Mouse (Mus musculus) stomach, postnatal 0 days (tissue): ENCODE results near the gene Bach2.

ENCODE experiments used
- CTCF ChIP-seq: IDR thresholded peaks from 2 replicates; pipeline ENCODE4 v1.5.1; 2016; ENCODE audit warnings: antibody characterized with exemption, low read depth, mild to moderate bottlenecking, moderate library complexity
- EP300 ChIP-seq: optimal IDR thresholded peaks from 2 replicates; pipeline ENCODE3; 2016; ENCODE audit warnings: antibody characterized with exemption

DNA sequence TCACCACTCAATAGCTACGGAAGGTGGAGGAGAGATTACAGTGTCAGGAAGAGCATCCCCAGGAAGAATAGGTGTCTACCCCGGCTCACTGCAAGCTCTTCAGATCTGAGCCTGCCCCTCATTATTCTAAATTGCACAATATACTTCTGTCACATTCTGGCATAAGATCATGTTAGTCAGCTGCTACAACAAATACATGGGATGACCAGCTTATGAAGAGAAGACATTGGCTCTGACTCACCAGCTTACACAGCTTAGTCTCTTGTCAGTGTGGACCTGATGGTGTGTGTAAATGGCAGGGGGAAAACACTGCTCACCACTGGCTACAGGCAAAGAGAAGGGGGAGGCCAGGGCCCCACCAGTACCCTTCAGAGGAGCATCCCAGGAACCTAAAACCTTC lies 127.6 kb downstream of the Bach2 start:
- TF ChIP-seq CTCF, result no peak
- no peak for TF ChIP-seq EP300
